Mouse (Mus musculus): ENCODE data around the gene Popdc2.

Popdc2 gene

DNA sequence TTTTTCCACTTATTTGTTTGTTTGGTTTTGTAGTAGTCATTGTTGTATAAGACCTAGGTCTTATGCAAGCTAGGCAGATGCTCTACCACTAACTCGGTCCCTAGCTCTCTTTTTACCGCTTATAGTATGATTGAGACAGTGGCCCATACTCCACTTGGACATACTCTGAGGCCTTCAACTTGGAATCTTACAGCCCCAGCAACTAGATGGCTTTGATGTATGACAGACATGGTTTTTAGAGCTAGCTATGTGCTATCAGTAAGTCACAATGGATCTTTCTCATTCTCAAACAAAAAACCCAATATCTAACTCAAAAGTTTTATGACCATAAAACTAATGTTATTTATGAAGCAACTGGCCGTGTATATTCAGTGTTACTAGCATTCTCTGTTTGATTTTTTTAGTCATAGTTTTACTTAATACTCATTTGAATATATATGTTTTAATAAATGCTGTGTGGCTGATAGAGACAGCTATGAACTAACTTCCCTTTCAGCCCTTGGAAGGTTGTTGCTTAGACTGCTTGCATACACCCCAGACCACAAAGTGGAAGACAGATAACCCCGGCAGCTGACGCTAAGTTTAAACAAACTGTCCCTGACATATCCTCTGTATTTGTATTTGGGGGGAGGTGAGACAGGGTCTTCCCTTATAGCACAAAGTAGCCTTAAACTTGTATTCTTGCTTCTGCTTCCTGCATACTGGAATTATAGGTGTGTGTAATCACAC lies 7.7 kb upstream of the Popdc2 start:
- DNase-seq (ENCODE audit: low spot score in 2 of 2), result no peak

DNA sequence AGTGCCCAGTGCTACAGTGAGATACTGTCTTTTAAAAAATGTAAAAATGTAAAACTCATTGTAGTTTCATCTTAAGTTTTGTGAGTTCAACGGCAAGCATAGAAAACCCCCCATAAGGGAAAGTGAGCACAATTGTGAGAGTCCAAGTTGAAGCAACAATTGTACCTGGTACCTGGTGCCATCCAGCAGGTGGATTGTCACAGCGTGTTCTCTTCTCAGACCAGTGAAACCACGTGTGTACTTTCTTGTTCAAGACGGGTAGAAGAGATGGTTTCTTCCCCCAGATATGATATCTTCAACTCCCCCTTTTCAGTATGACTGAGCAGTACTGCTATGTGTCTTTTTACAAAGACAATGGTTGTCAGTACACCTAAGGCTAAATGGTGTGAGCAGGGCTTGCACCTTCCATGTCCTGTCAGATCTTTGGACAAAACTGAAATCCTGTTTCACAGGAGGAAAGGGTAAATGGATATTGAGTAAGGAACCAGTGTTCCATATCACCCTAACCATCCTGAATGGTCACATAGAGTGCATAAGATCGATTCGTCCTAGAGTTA lies 3.7 kb upstream of the Popdc2 start:
- DNase-seq (ENCODE audit: low spot score in 2 of 2), result no peak

DNA sequence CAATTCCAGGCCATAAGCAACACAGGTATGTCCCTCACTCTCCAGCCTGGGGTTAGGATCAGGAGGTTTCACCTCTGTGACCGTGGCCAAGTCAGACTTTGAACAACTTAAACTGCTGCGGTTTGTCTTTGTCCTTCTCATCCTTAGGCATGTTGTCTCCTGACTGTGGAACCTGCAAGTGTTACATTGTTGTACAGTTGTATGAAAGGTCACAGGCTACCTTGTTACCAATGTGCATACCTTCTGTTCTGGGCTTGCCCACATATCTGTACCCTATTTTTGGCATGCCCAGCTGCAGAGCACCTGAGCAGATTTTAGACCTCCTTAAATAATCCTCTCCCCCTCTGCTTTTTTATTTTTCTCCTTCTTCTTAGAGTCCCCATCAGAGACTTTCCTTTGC lies 2.8 kb upstream of the Popdc2 start:
- DNase-seq (ENCODE audit: low spot score in 2 of 2), result no peak

DNA sequence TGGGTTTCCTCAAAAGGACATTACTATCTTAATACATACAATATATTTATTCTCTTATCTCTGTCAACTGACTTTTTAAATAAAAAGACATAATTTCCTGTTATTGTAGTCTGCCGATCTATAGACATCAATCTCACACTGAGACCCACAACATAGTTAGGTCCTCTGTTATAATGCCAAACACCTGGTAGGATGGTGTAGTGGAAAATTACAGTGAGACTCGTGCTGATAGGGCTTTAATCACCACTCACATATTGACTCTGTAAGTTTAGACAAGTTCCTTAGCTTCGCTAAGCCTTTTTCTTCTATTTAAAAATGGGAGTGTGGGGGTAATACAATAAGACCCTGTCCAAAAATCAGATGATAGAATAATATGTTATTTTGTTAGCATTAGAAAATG lies 2.2 kb upstream of the Popdc2 start:
- DNase-seq (ENCODE audit: low spot score in 2 of 2), result no peak

DNA sequence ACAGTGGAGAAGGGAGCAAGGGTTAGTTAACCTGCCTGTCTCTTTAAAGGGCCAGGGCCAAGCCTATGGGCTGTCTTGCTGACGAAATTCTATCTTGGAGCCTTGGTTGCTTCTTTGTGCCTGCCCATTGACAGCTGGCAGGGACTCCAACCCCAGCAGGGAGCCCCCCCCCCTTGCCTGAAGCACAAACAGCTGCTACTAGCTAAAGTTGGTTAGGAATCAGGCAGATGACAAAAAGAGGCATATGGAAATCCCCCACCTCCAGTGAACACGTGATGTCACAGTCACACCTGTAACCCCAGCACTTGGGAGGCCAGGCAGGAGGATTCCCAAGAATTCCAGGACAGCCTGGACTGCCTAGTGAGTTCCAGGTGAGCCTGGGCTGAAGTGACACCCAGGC lies 1.7 kb upstream of the Popdc2 start:
- no peak for DNase-seq (ENCODE audit: low spot score in 2 of 2)

DNA sequence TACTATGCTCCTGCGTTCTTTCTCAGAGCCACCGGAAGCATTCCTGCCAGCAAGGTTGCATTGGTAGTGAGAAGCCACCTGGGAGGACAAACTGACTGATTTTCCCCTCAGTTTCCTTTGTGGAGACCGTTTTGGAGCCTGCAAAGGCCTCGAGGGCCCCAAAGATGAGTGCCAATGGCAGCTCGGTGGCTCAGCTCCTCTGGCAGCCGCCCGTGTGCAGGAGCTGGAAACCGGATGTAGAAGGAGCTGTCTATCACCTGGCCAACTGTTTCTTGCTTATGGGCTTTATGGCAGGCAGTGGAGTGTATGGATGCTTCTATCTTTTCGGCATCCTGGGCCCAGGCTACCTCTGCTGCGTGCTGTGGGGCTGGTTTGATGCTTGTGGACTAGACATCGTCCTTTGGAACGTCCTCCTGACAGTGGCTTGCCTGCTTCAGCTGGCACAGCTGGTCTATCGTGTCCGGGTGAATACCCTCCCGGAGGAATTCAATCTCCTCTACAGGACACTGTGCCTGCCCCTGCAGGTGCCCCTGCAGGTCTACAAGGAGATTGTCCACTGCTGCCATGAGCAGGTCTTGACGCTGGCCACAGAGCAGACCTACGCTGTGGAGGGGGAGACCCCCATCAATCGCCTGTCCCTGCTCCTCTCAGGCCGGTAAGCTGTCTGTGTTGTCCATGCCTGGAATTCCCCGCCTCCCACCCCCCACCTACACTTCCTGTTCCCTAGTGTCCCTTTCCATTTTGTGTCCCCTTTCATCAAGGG lies 665 bp downstream of the Popdc2 start:
- no peak for DNase-seq (ENCODE audit: low spot score in 2 of 2)

DNA sequence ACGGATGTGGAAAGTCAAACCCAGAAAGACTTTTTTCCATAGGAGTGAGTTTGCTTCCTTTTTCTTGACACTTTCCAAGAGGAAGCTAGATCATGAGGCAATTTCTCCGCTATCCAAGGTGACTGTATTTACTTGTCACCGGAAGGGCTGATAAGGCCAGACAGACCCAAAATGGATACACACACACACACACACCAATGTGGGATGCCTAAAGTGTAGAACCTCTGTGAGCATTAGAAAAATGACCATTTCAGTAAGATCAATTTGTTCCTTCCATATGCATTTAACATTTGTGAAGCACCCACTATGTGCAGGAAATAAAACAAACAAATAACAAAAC lies 1.2 kb downstream of the Popdc2 start:
- DNase-seq (ENCODE audit: low spot score in 2 of 2), result no peak

DNA sequence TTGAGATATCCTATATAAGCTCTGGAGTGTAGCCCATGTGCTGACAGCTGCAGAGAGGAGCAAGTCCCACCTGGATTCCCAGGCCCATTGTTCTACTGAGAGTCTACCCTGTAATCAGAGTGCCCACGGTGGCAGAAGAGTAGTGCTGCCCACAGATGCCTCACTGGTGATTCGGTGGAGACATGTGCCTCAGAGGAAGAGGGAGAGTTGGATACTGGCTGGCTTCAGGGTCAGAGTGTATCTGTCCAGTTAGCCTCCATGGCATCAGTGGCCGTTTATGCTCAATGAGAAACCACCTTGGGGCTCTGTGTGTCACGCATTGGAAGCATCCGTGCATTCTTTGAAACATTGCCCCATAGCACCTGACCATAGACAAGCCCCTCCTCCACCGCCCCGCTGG lies 1.6 kb downstream of the Popdc2 start:
- DNase-seq (ENCODE audit: low spot score in 2 of 2), result no peak

DNA sequence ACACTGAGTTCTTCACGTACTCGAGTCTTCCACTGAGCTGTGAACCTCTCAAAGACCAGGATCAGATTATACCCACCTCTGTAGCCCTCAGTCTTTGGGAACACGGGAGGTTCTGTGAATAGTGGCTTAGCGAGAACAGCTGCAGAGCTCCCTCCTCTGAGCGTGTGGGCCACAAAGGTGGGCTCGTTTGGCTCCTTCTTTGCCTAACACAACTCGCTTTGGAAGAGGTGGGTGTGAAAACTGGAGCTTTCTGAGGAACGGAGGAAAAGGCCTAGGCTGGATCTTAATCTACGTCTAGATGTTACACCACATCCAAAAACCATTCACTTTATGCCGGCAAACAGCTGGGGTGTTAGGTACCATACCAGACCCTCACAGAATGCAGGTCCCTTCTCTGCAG lies 3.4 kb downstream of the Popdc2 start:
- no peak for DNase-seq (ENCODE audit: low spot score in 2 of 2)

DNA sequence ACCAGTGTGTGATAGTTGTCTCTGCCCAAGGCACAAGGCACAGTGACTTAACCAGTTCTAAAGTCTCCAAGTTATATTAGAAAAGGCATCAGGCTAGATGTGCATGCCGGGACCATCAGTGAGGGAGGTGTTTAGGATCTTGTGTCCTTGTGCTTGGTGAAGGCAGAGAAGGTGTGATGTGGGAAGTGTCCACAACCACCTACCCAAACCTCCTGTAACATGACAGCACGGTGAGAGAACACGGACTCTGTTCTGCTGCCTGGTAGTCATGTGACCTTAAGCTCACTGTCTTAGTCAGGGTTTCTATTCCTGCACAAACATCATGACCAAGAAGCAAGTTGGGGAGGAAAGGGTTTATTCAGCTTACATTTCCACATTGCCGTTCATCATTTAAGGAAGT lies 4.2 kb downstream of the Popdc2 start:
- no peak for DNase-seq (ENCODE audit: low spot score in 2 of 2)

DNA sequence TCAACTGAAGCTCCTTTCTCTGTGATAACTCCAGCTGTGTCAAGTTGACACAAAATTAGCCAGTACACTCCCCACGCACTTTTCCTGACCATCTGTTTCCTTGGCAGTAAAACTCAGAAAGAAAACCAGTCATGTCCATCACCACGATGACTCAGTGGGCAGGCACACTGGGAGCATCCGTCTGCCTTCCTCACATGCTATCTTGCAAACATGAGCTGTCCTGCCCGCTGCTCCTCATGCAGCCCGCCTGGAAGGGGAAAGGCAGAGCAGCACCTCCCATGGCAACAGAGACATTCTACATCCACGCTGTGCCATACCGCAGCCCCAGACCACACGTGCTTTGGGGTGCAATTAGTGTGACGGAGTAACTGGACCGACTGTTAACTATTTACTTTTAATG lies 6.3 kb downstream of the Popdc2 start:
- peak; percentile 71 to 86 for DNase-seq (ENCODE audit: low spot score in 2 of 2)

DNA sequence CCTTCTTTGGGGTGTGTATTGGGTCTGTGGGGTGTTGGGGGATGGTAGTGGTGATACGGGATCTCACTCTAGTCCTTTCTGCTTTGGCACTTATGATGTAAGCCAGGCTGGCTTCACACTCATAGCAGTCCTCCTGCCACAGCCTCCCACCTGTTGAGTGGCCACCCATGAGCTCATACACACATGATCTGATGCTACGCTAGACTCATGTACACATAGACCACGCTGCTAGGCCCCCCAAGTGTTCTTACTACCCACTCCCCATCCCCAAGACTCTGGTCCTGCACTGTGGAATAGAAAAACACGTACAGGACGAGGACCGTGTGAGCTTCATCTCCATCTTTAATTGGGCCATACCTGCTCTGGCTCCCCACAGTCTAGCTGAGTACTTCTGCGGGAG lies 7.0 kb downstream of the Popdc2 start:
- DNase-seq (ENCODE audit: low spot score in 2 of 2), result no peak

DNA sequence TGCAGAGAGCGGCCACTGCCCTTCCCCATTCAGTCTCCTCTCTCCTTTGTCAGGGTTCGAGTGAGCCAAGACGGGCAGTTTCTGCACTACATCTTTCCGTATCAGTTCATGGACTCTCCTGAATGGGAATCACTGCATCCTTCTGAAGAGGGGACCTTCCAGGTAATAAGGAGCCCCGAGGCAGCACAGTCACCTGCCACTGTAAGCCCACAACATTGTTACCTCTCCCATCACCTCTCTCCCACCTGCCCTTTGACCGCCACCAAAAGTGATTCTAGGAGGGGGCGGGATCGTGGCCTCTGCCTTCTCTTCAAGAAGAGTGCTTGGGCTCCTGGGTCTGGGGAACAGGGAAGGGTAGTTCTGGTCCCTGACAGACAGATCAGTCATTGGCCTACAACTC lies 7.4 kb downstream of the Popdc2 start:
- no peak for DNase-seq (ENCODE audit: low spot score in 2 of 2)

DNA sequence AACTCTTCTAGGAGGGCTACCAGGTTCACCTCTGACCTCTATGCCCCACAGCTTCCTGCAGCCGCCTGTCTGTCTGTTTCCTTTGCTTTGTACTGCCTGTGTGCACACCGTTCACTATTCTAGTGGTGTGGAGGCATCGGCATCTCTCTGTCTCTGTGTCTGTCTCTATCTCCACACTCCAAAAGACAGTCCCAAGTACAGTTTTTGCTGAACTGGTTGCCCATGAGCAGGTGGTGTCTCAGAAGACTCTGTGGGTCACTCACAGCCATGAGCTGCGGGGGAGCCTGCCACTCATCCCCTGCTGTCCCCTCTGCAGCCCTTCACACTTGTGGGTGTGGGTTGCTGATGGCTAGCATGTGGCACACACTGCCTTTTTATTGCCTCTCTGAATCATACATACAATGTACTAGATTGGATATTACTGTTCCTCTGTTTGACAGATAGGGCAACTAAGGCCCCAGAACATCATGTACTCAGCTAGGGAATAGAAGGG lies 8.0 kb downstream of the Popdc2 start:
- no peak for DNase-seq (ENCODE audit: low spot score in 2 of 2)

DNA sequence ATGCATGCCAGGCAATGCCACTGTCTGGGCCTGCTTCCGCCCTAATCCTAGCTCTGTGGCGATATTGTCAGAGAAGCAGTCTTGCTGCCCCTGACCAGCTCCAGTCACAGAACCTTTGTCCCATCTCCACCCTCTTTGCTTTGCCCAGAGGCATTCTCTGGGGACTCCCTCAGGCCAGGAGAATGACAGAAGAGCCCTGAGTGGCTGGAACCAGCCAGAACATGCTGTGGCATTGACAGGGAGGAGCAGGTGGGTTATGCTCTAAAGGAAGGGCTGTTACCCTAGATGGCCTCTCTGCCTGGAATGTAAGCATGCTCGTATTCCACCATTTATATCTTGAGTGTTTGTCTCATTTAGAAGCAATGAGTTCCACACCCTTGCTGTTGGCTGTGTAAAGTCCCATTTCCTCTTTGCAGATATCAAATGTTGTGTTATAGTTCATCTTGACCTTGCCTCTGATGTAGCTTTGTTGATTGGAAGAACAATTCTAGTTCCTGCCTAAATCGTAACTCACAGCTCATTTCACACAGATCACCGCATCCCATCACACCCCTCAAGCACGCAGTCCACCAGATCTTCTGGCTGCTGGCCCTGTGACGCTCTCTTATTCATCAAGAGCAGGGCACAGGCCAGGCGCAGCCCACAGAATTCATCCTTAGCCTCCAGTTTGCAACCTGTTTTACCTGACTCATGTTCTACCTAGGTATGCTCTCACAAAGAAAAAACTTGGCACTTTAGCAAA lies 8.8 kb downstream of the Popdc2 start:
- no peak for DNase-seq (ENCODE audit: low spot score in 2 of 2)

DNA sequence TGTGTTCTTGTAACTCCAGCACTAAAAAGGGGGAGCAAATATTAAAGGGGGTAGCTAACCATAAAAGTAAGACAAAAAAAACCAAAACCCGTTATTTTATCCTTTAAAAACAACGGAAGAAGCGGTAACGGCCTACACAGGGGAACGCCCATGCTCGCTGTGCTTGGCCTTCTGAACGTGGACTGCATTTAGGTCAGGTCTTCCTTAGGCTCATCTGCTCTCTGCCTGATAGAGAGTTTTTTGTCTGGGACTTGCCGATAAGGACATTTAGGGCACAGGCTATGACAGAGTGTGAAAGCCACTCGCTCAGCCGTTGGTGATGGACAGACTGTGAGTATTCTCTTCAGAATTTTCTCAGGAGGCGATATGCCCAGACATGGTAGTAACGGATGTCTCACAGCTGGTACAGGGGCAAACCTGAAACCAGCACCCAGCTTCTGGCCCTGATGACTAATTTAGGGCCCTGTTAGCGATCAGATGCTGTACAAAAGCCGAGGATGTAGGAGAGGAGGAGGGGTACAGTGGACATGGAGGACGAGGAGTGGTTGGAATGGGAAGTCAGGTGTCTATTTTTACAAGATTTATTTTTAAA lies 9.8 kb downstream of the Popdc2 start:
- no peak for DNase-seq (ENCODE audit: low spot score in 2 of 2)

DNA sequence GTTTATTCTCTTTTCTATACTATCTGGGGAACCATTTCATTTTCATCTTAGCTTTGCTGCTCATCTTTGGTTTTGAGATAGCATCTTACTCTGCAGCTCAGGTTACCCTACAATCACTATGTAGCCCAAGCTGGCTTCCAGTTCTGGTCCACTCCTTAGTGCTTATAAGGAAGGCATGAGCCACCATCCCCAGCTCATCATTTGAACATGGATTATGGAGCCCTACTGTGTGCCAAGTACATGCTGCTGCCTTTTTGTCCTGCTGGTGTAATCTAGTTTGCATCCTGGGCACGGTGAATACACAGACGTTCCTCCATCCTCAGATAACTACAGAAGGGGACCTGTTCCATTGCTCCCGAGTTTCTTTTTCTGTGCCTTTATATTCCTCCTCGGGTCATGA lies 10.9 kb downstream of the Popdc2 start:
- DNase-seq (ENCODE audit: low spot score in 2 of 2), result no peak

DNA sequence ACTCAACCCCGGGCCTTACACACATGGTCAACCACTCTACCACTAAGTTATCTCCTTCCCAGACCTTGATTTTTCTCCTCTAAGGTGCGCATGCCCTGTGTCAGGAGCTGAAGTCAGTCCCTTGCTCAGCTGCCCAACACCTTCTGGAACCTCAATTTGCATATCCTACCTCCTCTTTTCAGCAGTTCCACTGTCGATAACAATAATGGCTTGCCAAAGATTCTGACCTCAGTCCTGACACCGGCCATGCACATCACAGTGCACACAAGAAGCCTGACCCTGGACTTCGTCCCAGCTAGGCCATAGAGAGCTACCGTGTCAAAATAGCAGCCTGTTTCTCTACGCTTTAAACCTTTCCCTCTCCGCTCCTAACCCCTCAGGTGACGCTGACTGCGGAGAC lies 11.4 kb downstream of the Popdc2 start:
- no peak for DNase-seq (ENCODE audit: low spot score in 2 of 2)

DNA sequence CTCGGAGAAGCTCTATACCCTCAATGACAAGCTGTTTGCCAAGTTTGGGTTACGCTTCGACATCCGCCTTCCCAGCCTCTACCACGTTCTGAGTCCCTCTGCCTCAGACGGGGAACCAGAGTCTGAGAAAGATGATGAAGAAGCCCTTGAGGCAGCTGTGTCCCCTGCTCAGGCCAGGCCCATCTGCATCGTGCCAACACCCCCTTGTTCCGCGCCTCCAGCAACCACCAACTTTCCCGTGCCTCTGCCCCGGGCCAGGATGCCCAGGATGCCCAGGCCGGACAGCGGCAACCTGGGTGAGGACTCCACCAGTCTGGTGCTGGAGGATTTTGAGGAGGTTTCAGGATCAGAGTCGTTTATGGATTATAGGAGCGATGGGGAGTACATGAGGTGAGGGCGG lies 11.9 kb downstream of the Popdc2 start:
- no peak for DNase-seq (ENCODE audit: low spot score in 2 of 2)

DNA sequence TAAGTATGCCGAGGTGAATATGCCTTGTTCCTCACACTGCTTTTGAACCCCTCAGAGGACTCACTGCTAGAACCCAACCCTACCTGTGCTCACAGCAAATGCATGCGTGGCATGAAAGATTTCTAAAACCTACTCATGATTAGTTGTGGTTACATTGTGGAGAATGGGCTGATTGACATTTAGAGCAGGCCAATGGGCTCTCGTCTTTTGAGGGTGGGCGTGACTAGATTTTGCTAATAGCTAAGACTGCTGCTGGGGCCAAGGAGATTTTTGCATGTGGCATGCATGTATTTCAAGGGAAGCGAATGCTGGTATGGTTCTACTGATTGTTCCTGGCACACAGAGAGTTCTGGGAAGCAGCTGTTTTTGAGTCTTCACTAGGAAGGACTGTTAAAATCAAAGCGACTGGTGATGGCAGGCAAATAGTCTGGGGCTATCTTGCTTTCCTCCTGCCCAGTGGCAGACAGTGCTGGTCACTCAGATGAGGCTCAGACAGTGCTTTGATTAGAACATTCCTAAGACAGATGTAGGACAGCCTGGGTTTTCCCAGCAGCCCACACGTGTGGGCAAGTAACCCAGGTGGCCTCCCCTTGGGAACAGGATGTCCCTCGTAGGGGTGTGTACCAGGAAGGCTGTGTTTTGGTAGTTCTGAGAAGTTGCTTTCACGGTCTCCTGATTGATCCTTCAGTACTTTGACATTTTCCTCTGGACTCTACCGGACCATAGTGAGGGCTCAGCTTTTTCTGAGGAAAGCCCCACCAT lies 12.6 kb downstream of the Popdc2 start:
- DNase-seq (ENCODE audit: low spot score in 2 of 2), result no peak

DNA sequence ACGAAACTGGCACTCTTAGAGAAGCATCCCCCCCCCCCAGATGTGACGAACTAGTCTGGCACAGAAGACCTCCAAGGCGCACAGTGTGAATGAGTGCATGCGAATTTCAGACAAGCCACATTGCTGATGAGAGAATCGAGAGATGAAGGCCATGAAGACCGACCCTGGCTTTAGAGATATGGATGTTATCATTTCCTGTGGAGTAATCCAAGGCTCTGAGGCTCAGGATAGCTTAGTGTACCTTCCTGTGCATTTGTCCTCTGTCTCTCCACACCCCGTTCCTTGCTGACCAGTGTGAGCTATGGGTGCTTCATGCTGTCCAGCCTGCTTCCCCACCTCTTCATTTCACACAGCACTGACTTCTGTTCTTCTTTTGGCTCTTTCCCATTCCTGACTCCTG lies 13.2 kb downstream of the Popdc2 start:
- no peak for DNase-seq (ENCODE audit: low spot score in 2 of 2)
